Mouse (Mus musculus): ENCODE measurements around the gene Ddx60.

- TF ChIP-seq CTCF (IDR thresholded peaks at IDR 0.05; ENCODE audit: control insufficient read depth, insufficient read depth, low read length) = no peak
- TF ChIP-seq POLR2A (IDR thresholded peaks at IDR 0.05; ENCODE audit: borderline replicate concordance, control insufficient read depth, low read depth, low read length) = no peak
Observed at GRCm38 (mm10) chr8:61897402-61897801, 30.5 kb upstream of the Ddx60 start.
